ENCODE assay signal across 23 mouse cellular contexts in the genomic region with DNA sequence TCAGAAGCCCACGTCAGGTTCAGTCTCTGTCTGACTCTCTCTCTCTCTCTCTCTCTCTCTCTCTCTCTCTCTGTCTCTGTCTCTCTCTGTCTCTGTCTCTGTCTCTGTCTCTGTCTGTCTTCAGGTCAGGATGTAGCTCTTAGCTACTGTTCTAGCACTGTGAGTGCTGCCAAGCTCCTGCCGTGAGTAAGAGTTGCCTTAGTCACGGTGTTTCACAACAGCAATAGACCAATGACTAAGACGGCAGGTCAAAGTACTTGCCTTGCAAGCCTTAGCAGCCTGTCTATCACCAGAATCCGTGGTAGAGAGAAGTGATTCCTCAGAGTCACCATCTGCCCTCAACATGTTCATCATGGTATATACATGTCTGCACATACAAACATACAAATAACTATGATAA.
DNase-seq lines count a peak whose midpoint lies in the region; ATAC-seq and TF ChIP-seq lines count a peak whose summit lies in the region.
"Had no signal": no experiment of that assay in that cellular context is flagged by ENCODE, and none has a peak within 500 bp of the region (broad histone marks: within the 10 kb centered on the region; RNA-seq: fewer than 3 reads in every experiment).

No protein-coding gene starts in this region.

- no peak overlapping the region for H3K9ac ChIP-seq in stomach, postnatal 0 days (ENCODE audit: low read length)
- H3K9ac ChIP-seq: forebrain, postnatal 0 days; hindbrain, embryonic 14.5 days; liver, embryonic 15.5 days; stomach, embryonic 15.5 days had no signal

- TF ChIP-seq EP300 in stomach, postnatal 0 days (optimal IDR thresholded peaks at IDR 0.05) = no peak

- H3K4me1 ChIP-seq in stomach, postnatal 0 days (replicated peaks; ENCODE audit: control insufficient read depth, insufficient read depth) = no peaks in the 10 kb centered on the region
- H3K4me1 ChIP-seq: stomach, embryonic 15.5 days had no signal

- no peaks in the 10 kb centered on the region for H3K27me3 ChIP-seq in stomach, postnatal 0 days (ENCODE audit: control insufficient read depth, insufficient read depth, low read length)
- H3K27me3 ChIP-seq: CH12.LX; stomach, embryonic 15.5 days had no signal

- peak; percentile 63 for DNase-seq in lung, postnatal 25 days (ENCODE audit: low spot score)
- no peak for DNase-seq in lung, postnatal 4 days
- DNase-seq in adipocyte (ENCODE audit: low spot score) = peak; percentile 70
- peak; percentile 75 for DNase-seq in gonadal fat pad, adult 2 months (ENCODE audit: low read depth)
- no peak for DNase-seq in stomach, postnatal 0 days (ENCODE audit: low spot score)
- no peak for DNase-seq in urinary bladder, postnatal 14 days (ENCODE audit: low spot score)
- no peak for DNase-seq in kidney, adult 9 months
- DNase-seq: cerebellum, adult 11-12 months; cerebellum, postnatal 25 days; forebrain, postnatal 0 days; gastrocnemius, adult 2 months; heart, postnatal 14 days; kidney, adult 11 months; kidney, postnatal 10 days; layer of hippocampus, adult 9-11 months; midbrain, embryonic 14.5 days; right cerebral cortex, adult 18-20 months; spleen, adult 18-20 months had no signal

- 71% methylated on average over 5 of the region's 5 CpGs for WGBS in stomach, postnatal 0 days

- no peaks in the 10 kb centered on the region for H3K9me3 ChIP-seq in stomach, postnatal 0 days (ENCODE audit: control insufficient read depth, low read length)
- H3K9me3 ChIP-seq: liver, embryonic 15.5 days; stomach, embryonic 15.5 days had no signal

- no peak overlapping the region for H3K27ac ChIP-seq in stomach, postnatal 0 days (replicated peaks)
- H3K27ac ChIP-seq: gastrocnemius, adult 2 months; hindbrain, embryonic 14.5 days; liver, embryonic 15.5 days; stomach, embryonic 15.5 days had no signal

- no peak for TF ChIP-seq CTCF in stomach, postnatal 0 days (IDR thresholded peaks at IDR 0.05; ENCODE audit: low read depth)

- ATAC-seq in stomach, postnatal 0 days (ENCODE audit: low FRiP score, low TSS enrichment) = peak; percentile 22; the same call in 1 of the 2 replicates
- ATAC-seq: forebrain, postnatal 0 days had no signal

- no peak overlapping the region for H3K4me2 ChIP-seq in stomach, postnatal 0 days (replicated peaks; ENCODE audit: low read depth)
- H3K4me2 ChIP-seq: hindbrain, embryonic 14.5 days; liver, embryonic 15.5 days; stomach, embryonic 15.5 days had no signal

- no peaks in the 10 kb centered on the region for H3K36me3 ChIP-seq in stomach, postnatal 0 days (ENCODE audit: control insufficient read depth, insufficient read depth, low read length)
- H3K36me3 ChIP-seq: liver, embryonic 15.5 days; stomach, embryonic 15.5 days had no signal

- H3K4me3 ChIP-seq in stomach, postnatal 0 days (ENCODE audit: low read depth, low read length) = no peak overlapping the region
- H3K4me3 ChIP-seq: erythroblast, embryonic 14.5 days; gastrocnemius, adult 2 months; liver, embryonic 15.5 days; stomach, embryonic 15.5 days had no signal

Comparison
In these comparisons a context has a peak if more than half of its experiments do, and no peak if none do; other contexts are left out.
1. DNase-seq: peak in lung, postnatal 25 days (single experiment), adipocyte (single experiment) and gonadal fat pad, adult 2 months (single experiment); none in lung, postnatal 4 days (0 of 2), stomach, postnatal 0 days (single experiment), urinary bladder, postnatal 14 days (single experiment) and kidney, adult 9 months (single experiment).